Mouse (Mus musculus) CH12.LX (cell line): Measurements from ENCODE around the gene Ap1s1.
A peak's percentile ranks its signal among the peaks of the same experiment; 100 is the strongest.

ENCODE experiments used
- CTCF ChIP-seq, 2 experiments: IDR thresholded peaks in 1 of 2; conservative IDR thresholded peaks in 1 of 2; 2 replicates each; pipeline ENCODE4 v1.5.1; 2011 to 2012; ENCODE audit warnings: low read depth in 2 of 2, low read length in 2 of 2, improper control_type of control experiment in 1 of 2, inconsistent platforms in 1 of 2, mild to moderate bottlenecking in 1 of 2, moderate library complexity in 1 of 2
- JUN ChIP-seq: IDR thresholded peaks from 2 replicates; pipeline ENCODE4 v1.6.1; 2011; ENCODE audit warnings: low read depth, mild to moderate bottlenecking, low read length, improper control_type of control experiment, moderate library complexity; ENCODE audit not compliant: insufficient read depth
- MXI1 ChIP-seq: IDR thresholded peaks from 2 replicates; pipeline ENCODE4 v1.6.1; 2011; ENCODE audit warnings: mild to moderate bottlenecking, low read depth, low read length, improper control_type of control experiment
- NRF1 ChIP-seq: IDR thresholded peaks from 2 replicates; pipeline ENCODE4 v1.6.1; 2014; ENCODE audit warnings: low read depth, mild to moderate bottlenecking, inconsistent platforms, low read length, improper control_type of control experiment, moderate library complexity
- POLR2A ChIP-seq: IDR thresholded peaks from 2 replicates; pipeline ENCODE4 v1.6.1; 2011; ENCODE audit warnings: low read depth, mild to moderate bottlenecking, improper control_type of control experiment, low read length
- RCOR1 ChIP-seq: conservative IDR thresholded peaks from 2 replicates; pipeline ENCODE4 v1.6.1; 2012; ENCODE audit warnings: low read depth, mild to moderate bottlenecking, inconsistent platforms, low read length, improper control_type of control experiment
- ZKSCAN1 ChIP-seq: IDR thresholded peaks from 2 replicates; pipeline ENCODE4 v1.6.1; 2012; ENCODE audit warnings: low read depth, inconsistent platforms, low read length, improper control_type of control experiment, borderline replicate concordance

DNA sequence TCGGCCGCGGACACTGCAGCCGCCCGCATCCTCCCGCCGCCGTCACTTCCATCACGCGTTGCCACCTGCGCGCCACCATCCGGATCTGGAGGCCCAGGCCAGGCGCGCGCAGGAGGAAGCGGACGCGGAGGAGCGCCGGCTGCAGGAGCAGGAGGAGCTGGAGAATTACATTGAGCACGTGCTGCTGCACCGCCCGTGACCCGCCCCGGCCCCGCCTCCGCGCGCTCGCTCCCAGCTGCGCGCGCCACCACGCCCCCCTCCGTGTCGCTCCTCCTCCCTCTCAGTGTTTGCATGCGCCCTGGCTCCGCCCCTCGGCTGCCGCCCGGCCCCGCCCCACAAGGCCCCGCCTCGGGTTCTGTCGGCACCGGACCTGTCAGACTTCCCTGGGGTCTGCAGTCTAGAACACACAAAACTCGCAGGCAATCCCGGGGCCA is 13.3 kb downstream of the Ap1s1 start:
- TF ChIP-seq MXI1: peak; percentile 80; the same call in 1 of the 2 replicates
- TF ChIP-seq JUN: no peak
- no peak for TF ChIP-seq RCOR1
- TF ChIP-seq CTCF (conservative IDR thresholded peaks at IDR 0.05 in 1 of 2, IDR thresholded peaks at IDR 0.05 in 1 of 2; ENCODE audit: low read depth in 2 of 2, low read length in 2 of 2): no peak
- peak; percentile 40; the same call in 1 of the 2 replicates for TF ChIP-seq POLR2A
- no peak for TF ChIP-seq ZKSCAN1
- TF ChIP-seq NRF1: peak; percentile 63
